Comparison of ENCODE assay signal across 23 mouse cellular contexts in genomic region chr3:67923095-67923494, GRCm38 (mm10). TPM values are rescaled to one million over a fixed set of nuclear protein-coding genes. Genes with fewer than 3 reads are reported as not detected.
"Had no signal": no experiment of that assay in that cellular context is flagged by ENCODE, and none has a peak within 500 bp of the region (broad histone marks: within the 10 kb centered on the region; RNA-seq: fewer than 3 reads in every experiment).

No protein-coding gene starts in this region.

- ATAC-seq: hindbrain, embryonic 16.5 days; inflammation-experienced regulatory T-cells, adult 6 months; intestine, embryonic 15.5 days; intestine, postnatal 0 days had no signal

- DNase-seq: gastrocnemius, adult 2 months; gastrocnemius, postnatal 10 days; gastrocnemius, postnatal 25 days; heart, adult 18-20 months; heart, postnatal 10 days; heart, postnatal 4 days; kidney, adult 18-20 months; kidney, adult 8-10 months; kidney, postnatal 10 days; kidney, postnatal 25 days; kidney, postnatal 4 days; layer of hippocampus, adult 9-11 months; layer of hippocampus, postnatal 36 days; left cerebral cortex, postnatal 4 days had no signal

RNA-seq across cellular contexts. Expression of gene Iqschfp, which starts 31.1 kb away (rescaled TPM):
- total RNA-seq: gastrocnemius, adult 2 months; gastrocnemius, postnatal 10 days; gastrocnemius, postnatal 25 days; gastrocnemius, postnatal 4 days; granulocyte monocyte progenitor cell, adult 5-6 weeks; heart, adult 18-20 months; heart, adult 8-10 months; heart, postnatal 10 days; heart, postnatal 4 days; liver, adult 2 months had no signal

RNA-seq across cellular contexts. Expression of gene Iqcj, which starts 31.1 kb away (rescaled TPM):
- total RNA-seq: gastrocnemius, adult 2 months; gastrocnemius, postnatal 10 days; gastrocnemius, postnatal 25 days; gastrocnemius, postnatal 4 days; granulocyte monocyte progenitor cell, adult 5-6 weeks; heart, adult 18-20 months; heart, adult 8-10 months; heart, postnatal 10 days; heart, postnatal 25 days; heart, postnatal 4 days; liver, adult 2 months had no signal
